Mouse (Mus musculus) CH12F3 (cell line): ENCODE results near the gene Bcl2l2.

Source experiments
- in situ Hi-C: fragments of 300-500 bp; cut with MboI; formaldehyde crosslinking; loops from 2 replicates; pipeline ENCODE4 v1.14.3; 2020; ENCODE audit warnings: low sequenced_read_pairs

The Bcl2l2 gene

DNA sequence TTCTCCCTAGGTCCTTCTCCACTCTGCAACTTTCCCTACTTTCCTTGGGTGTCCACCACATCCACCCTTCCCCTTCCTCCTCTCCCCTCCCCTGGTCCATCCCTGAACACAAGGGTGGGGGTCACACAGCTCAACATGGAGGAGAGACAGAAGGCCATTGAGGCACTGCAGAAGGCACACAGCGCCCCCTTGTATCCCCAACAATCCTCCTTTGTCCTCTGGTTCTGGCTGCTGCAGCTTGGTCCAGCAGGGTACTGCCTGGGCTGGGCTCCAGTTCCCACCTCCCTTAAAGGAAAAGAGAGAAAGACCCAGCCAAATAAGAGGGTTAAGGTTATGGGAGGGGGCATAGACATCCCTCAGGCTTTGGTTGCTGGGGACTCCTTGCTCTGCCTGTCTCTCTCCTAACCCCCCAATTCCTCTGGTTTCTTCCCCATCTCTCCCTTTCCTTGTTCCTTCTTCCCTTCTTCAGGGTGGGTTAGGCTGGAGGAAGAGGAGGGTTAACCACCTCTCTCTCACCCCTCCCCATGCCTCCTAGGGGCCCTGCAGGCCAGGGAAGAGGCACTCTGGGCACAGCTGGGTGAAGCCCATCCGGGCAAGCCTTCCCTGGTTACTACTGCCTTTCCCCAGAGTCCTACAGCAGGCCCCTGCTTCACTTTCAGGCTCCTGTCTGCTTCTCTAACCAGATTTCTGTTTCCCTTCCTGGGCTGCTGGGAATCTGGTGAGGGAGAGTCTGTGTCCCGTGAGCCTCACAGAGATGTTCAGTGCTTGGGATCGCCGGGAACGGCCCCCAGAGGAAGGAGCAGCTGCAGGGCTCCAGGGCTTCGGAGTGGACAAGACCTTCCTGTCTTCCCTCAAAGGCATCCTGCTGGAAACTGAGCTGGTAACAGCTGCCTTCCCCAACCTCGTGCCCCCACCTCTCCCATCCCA lies 53.0 kb downstream of the Bcl2l2 start, which contains the start of gene Cmtm5:
TSS of gene Cmtm5 (plus strand) at position 358 of the 927 bp plus-strand sequence.
- in situ Hi-C loops, result no loop called here

DNA sequence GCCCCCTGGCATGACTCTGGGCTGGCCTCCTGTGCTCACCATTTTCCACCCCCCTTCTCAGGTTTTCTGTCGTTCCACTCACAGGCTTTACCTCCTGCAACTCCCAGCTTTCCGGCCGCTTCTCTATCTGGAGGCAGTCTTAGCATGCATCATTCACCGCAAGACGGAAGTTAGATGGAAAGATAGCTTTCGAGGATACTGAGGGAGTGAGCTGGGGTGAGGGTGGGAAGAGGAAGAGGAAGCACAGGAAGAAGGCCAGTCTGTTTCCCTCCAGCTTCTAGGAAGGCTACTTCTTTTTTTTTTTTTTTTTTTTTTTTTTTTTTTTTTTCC lies 53.6 kb downstream of the Bcl2l2 start:
- in situ Hi-C loops, result no loop called here

DNA sequence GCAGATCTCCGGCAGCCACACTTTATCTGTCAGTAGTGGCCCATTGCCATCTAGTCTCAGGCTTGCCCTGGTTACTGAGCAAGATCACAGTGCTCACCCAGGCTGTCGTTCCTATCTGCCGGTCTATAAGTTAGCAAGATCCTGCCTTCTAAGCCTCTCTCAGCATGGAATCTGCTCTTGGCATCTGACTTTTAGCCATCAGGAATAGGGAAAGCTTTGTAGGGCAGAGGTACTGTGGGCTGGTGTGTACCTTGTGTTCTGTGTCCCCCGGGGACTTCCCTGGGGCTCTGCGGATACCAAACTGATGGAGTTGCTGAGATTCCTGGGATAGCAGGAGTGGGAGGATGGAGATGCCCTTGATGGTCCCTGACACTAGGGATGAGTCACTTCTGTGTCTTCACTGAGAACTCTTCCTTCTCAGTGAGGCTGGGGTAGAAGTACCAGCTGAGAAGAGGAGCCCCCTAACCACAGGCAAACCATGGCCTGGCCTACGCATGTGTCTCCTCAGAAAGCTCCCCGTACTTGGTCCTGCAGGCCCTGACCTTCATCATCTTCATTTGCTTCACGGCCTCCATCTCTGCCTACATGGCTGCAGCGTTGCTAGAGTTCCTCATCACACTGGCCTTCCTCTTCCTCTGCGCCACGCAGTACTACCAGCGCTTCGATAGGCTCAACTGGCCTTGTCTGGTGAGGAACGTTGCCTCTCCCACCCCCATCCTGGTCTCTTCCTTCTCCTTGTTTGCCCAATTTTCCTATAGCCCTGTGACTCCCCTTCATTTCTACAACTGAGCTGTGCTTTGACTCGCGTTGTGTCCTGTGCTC lies 54.4 kb downstream of the Bcl2l2 start:
- in situ Hi-C loops, result no loop called here
